Mouse (Mus musculus) bone marrow macrophage, adult 2 months (primary cell): ENCODE results near the gene Fto.

Experiments
- CTCF ChIP-seq: IDR thresholded peaks from 2 replicates; pipeline ENCODE4 v1.5.1; 2012; ENCODE audit warnings: low read depth, mild to moderate bottlenecking, low read length, moderate library complexity
- POLR2A ChIP-seq: IDR thresholded peaks from 2 replicates; pipeline ENCODE4 v1.6.1; 2012; ENCODE audit warnings: mild to moderate bottlenecking, low read depth, low read length, borderline replicate concordance

DNA sequence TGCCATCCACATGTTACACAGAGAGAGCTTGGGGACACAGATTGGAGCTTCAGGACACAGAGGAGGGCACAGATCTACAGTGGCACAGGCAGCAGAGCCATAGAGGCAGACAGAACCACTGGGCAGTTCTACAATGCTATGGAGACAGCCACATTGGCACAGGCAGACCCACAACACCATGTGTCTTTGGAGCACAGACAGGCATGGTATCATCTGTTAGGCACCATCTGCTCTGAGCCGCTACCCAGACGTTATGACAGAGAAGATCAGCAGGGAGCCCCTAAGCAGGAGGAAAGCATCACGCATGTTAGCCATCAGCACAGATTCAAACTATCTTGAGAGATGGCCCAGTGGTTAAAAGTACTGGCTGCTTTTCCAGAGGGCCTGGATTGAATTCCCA, 363.6 kb downstream of the Fto start:
- TF ChIP-seq CTCF: no peak
- TF ChIP-seq POLR2A: no peak
